In genomic region chr13:9011596-9012350, GRCm38 (mm10) we compare ENCODE assay signal across 9 mouse cellular contexts. TPM values are rescaled to one million over a fixed set of nuclear protein-coding genes. Genes with fewer than 3 reads are reported as not detected.
DNase-seq lines count a peak whose midpoint lies in the region; ATAC-seq and TF ChIP-seq lines count a peak whose summit lies in the region.
"Had no signal": no experiment of that assay in that cellular context is flagged by ENCODE, and none has a peak within 500 bp of the region (broad histone marks: within the 10 kb centered on the region; RNA-seq: fewer than 3 reads in every experiment).

No protein-coding gene starts in this region.

- 63% methylated on average over 12 of the region's 12 CpGs for WGBS in embryonic facial prominence, embryonic 11.5 days
- 49% methylated on average over 12 of the region's 12 CpGs for WGBS in liver, adult 2 months

- H3K4me3 ChIP-seq in embryonic facial prominence, embryonic 11.5 days (ENCODE audit: low read depth, low read length) = no peak overlapping the region
- no peak overlapping the region for H3K4me3 ChIP-seq in liver, adult 2 months (ENCODE audit: insufficient read depth, low read depth, low read length)

- no peaks in the 10 kb centered on the region for H3K27me3 ChIP-seq in embryonic facial prominence, embryonic 11.5 days (ENCODE audit: control insufficient read depth, insufficient read depth, low read length)
- H3K27me3 ChIP-seq in liver, adult 2 months (ENCODE audit: control insufficient read depth, insufficient read depth, low read length) = no peaks in the 10 kb centered on the region

- H3K9me3 ChIP-seq in embryonic facial prominence, embryonic 11.5 days (replicated peaks; ENCODE audit: control insufficient read depth, low read length) = no peaks in the 10 kb centered on the region

- peak; percentile 78; the same call in 1 of the 2 replicates for ATAC-seq in embryonic facial prominence, embryonic 11.5 days (replicated peaks; ENCODE audit: insufficient number of reproducible peaks, low FRiP score, low TSS enrichment, low read depth)
- ATAC-seq in hematopoietic stem cell, adult 5-6 weeks (replicated peaks in 1 of 2; ENCODE audit: insufficient read depth in 1 of 2, low FRiP score in 2 of 2, low TSS enrichment in 1 of 2, low read depth in 1 of 2, poor library complexity in 2 of 2, severe bottlenecking in 2 of 2) = peak; percentile 96 to 99

- no peak for TF ChIP-seq CTCF in liver, adult 2 months (IDR thresholded peaks at IDR 0.05; ENCODE audit: low read depth, low read length)

- no peaks in the 10 kb centered on the region for H3K4me1 ChIP-seq in embryonic facial prominence, embryonic 11.5 days (ENCODE audit: control insufficient read depth, insufficient read depth, low read length)
- peaks cover 19% of the 10 kb centered on the region for H3K4me1 ChIP-seq in liver, adult 2 months (ENCODE audit: control insufficient read depth, insufficient read depth, low read length)

- H3K36me3 ChIP-seq in embryonic facial prominence, embryonic 11.5 days (replicated peaks; ENCODE audit: control insufficient read depth, insufficient read depth, low read depth, low read length) = no peaks in the 10 kb centered on the region
- H3K36me3 ChIP-seq in liver, adult 2 months (ENCODE audit: control insufficient read depth, insufficient read depth, low read length) = no peaks in the 10 kb centered on the region

- TF ChIP-seq POLR2A in liver, adult 2 months (IDR thresholded peaks at IDR 0.05; ENCODE audit: extremely low read depth, insufficient read depth, low read length) = no peak

- no peak overlapping the region for H3K4me2 ChIP-seq in embryonic facial prominence, embryonic 11.5 days (ENCODE audit: low read depth, low read length)

- no peak overlapping the region for H3K27ac ChIP-seq in embryonic facial prominence, embryonic 11.5 days (replicated peaks; ENCODE audit: low read depth, low read length)
- H3K27ac ChIP-seq in liver, adult 2 months (replicated peaks; ENCODE audit: insufficient read depth, low read depth, low read length) = no peak overlapping the region

- H3K9ac ChIP-seq in embryonic facial prominence, embryonic 11.5 days (replicated peaks; ENCODE audit: low read length) = no peak overlapping the region
- no peak overlapping the region for H3K9ac ChIP-seq in liver, adult 2 months (ENCODE audit: low read depth, low read length)

- H3K79me2 ChIP-seq in liver, adult 2 months (ENCODE audit: control insufficient read depth, insufficient read depth, low read length) = no peaks in the 10 kb centered on the region

- DNase-seq in lung, adult 18-20 months = peak; percentile 46 to 49
- no peak for DNase-seq in lung, postnatal 25 days (ENCODE audit: low spot score)
- peak; percentile 81 for DNase-seq in adrenal gland, postnatal 10 days
- DNase-seq in embryonic facial prominence, embryonic 11.5 days (ENCODE audit: low spot score) = peak; percentile 97
- peak; percentile 37 for DNase-seq in liver, adult 2 months (ENCODE audit: extremely low read depth, low read depth, low spot score)
- DNase-seq in retina, embryonic 14.5 days (ENCODE audit: low spot score) = peak; percentile 66
- peak; percentile 96 for DNase-seq in thymus, postnatal 4 days

RNA-seq across cellular contexts. Expression of gene Gtpbp4, which starts 15.9 kb away (rescaled TPM):
- total RNA-seq in adrenal gland, postnatal 10 days (2021) = 10 to 100 TPM; 59.4 to 60.0 TPM
- polyA plus RNA-seq in embryonic facial prominence, embryonic 11.5 days (2014; fragmentation: Nextera tagmentation; extraction: Ambion mirVana) = 108 and 113 TPM in 2 replicates
- total RNA-seq in hematopoietic stem cell, adult 5-6 weeks (2017) = 102 and 139 TPM in 2 replicates
- total RNA-seq in liver, adult 2 months (2014; rRNA removed) = 16.2 and 17.4 TPM in 2 replicates
- polyA plus RNA-seq in liver, adult 2 months (2012; rRNA removed) = 5.9 and 10.5 TPM in 2 replicates

RNA-seq across cellular contexts. Expression of gene Idi2, which starts 59.1 kb away (rescaled TPM):
- not detected for total RNA-seq in adrenal gland, postnatal 10 days (2021)
- not detected in 2 replicates for polyA plus RNA-seq in embryonic facial prominence, embryonic 11.5 days (2014; fragmentation: Nextera tagmentation; extraction: Ambion mirVana)
- total RNA-seq in hematopoietic stem cell, adult 5-6 weeks (2017) = not detected in 2 replicates
- not detected in 2 replicates for total RNA-seq in liver, adult 2 months (2014; rRNA removed)
- polyA plus RNA-seq in liver, adult 2 months (2012; rRNA removed) = not detected in 2 replicates
- polyA plus RNA-seq: small intestine, adult 2 months had no signal
